Mouse (Mus musculus): Measurements from ENCODE around the gene Prss48. TPM values are rescaled to one million over a fixed set of nuclear protein-coding genes. Genes with fewer than 3 reads are reported as not detected.

Prss48 gene
- polyA plus RNA-seq, 1 experiment from 2014 or later: not detected

Other genes starting within 250 kb of the Prss48 start
- gene Fam160a1, start 185.2 kb downstream of the Prss48 start, polyA plus RNA-seq (2015; fragmentation: Nextera tagmentation; extraction: Ambion mirVana): 3.5 and 4.0 TPM in 2 replicates
- gene Glt28d2, start 115.0 kb downstream of the Prss48 start, polyA plus RNA-seq (2015; fragmentation: Nextera tagmentation; extraction: Ambion mirVana): 0.80 and 1.4 TPM in 2 replicates
- gene Gm37240, start 115.0 kb downstream of the Prss48 start, polyA plus RNA-seq (2015; fragmentation: Nextera tagmentation; extraction: Ambion mirVana): 7.2 and 7.5 TPM in 2 replicates
- 10.3 and 10.9 TPM in 2 replicates for gene Sh3d19, start 31.4 kb downstream of the Prss48 start, polyA plus RNA-seq (2015; fragmentation: Nextera tagmentation; extraction: Ambion mirVana)
- 788 and 847 TPM in 2 replicates for gene Rps3a1, start 140.2 kb upstream of the Prss48 start, polyA plus RNA-seq (2015; fragmentation: Nextera tagmentation; extraction: Ambion mirVana)
- gene Lrba, start 222.2 kb upstream of the Prss48 start, polyA plus RNA-seq (2015; fragmentation: Nextera tagmentation; extraction: Ambion mirVana): 1.5 TPM in 2 replicates

Measured in heart, embryonic 13.5 days (tissue).